Mouse (Mus musculus): ENCODE data around the gene Rpl22. TPM values are rescaled to one million over a fixed set of nuclear protein-coding genes. Genes with fewer than 3 reads are reported as not detected.

Gene Rpl22
- total RNA-seq (2015; ENCODE audit: low replicate concordance), result 429 and 481 TPM in 2 replicates
- total RNA-seq (2017; ENCODE audit: low replicate concordance), result 506 and 514 TPM in 2 replicates

DNA sequence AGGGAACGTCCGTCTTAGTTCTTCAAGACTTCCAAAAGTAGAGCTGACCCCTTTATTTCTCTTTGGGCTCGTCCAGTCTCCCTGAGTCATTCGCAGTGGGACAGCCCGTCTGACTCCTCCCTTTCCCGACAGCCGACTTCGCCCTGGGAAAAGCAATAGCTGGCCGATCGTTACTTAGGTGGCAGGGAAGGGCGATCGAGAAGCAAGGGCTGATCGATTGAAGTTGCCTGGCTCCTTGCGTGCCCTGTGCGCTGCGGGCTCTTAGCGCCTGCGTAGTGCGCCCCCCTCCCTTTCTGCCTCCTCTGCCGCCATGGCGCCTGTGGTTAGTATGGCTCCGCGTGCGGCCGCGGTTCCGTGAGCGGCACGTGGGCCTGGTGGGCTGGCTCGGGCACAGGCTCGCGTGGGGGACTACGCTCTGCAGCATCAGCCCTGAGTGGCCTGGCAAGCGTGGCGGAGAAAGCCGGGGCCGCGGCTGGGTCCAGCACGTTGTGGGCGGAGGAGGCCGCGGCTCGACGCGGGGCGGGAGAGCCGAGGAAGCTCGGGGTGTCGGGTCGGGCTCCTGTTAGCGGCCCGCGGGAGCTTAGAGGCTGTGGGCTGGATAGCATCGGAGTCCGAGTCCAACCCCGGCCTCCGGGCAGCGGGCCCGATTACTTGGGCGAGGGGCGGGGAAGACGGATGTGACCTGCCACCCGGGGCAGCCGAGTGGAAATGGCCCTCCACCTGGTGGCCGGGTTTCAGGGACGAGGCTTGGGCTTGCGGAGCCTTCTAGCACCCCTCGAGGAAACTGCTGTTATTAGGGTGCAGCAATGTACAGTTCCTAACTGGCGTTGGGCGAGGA lies at the start of gene Rpl22:
Rpl22 (plus strand) TSS at position 169 of the 838 bp plus-strand sequence.
- peak; percentile 93 for ATAC-seq (replicated peaks; ENCODE audit: low FRiP score, poor library complexity, severe bottlenecking)

GRCm38 (mm10) chr4:152276389-152277347 lies 48.9 kb upstream of the Rpl22 start:
- no peak for ATAC-seq (replicated peaks; ENCODE audit: low FRiP score, poor library complexity, severe bottlenecking)

- ATAC-seq (replicated peaks; ENCODE audit: low FRiP score, poor library complexity, severe bottlenecking), result no peak
These were observed 47.6 kb upstream of the Rpl22 start for GRCm38 (mm10) chr4:152277916-152278315.

- ATAC-seq (replicated peaks; ENCODE audit: low FRiP score, poor library complexity, severe bottlenecking), result no peak
These were observed 46.6 kb upstream of the Rpl22 start for GRCm38 (mm10) chr4:152278986-152279385.

GRCm38 (mm10) chr4:152281601-152282000 lies 43.9 kb upstream of the Rpl22 start:
- ATAC-seq (replicated peaks; ENCODE audit: low FRiP score, poor library complexity, severe bottlenecking), result no peak

DNA sequence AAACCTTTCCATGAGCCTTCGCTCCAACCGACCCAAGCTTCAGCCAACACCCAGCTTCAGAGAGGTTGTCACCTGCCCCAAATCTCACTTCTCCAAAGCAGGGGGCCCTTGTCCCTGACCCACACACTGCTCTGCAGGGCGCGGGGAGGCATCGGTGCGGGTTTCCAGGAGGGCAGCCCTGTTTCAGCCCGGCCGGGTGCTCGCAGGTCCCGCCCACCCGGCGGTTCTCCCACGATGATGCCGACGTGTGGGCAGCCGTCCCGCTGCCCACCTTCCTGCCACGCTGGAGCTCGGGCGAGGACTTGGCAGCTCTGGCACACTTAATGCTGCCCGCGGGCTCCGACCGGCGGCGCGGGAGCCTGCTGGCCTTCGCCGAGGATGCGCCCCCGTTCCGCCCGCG lies 42.8 kb upstream of the Rpl22 start:
- no peak for ATAC-seq (replicated peaks; ENCODE audit: low FRiP score, poor library complexity, severe bottlenecking)

GRCm38 (mm10) chr4:152283186-152283950 lies 42.2 kb upstream of the Rpl22 start:
- 0 out of 2 replicates have a peak, but pooled peaks have one; percentile 50 for ATAC-seq (replicated peaks; ENCODE audit: low FRiP score, poor library complexity, severe bottlenecking)

- no peak for ATAC-seq (replicated peaks; ENCODE audit: low FRiP score, poor library complexity, severe bottlenecking)
These were observed 40.0 kb upstream of the Rpl22 start for GRCm38 (mm10) chr4:152285505-152285904.

- no peak for ATAC-seq (replicated peaks; ENCODE audit: low FRiP score, poor library complexity, severe bottlenecking)
These were observed 39.4 kb upstream of the Rpl22 start for GRCm38 (mm10) chr4:152286183-152286582.

DNA sequence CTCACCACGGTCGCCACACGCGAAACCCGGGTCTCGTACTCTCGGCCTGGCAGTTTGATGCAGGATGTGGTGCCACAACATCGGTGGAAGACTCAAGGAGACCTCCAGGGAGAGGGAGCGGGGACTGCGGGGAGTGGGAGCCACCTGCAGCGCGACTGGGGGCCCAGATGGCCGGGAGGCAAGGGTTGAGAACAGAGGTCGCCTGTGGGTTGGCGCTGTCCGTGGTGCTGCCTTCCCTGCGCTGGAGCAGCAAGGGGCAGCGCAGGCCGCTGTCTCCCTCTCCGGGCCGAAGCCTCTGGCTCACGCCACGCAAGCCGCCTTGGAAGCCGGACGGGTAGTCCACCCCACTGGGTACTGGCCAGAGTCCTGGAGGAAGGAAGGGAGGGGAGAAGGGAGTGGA lies 38.7 kb upstream of the Rpl22 start:
- no peak for ATAC-seq (replicated peaks; ENCODE audit: low FRiP score, poor library complexity, severe bottlenecking)

DNA sequence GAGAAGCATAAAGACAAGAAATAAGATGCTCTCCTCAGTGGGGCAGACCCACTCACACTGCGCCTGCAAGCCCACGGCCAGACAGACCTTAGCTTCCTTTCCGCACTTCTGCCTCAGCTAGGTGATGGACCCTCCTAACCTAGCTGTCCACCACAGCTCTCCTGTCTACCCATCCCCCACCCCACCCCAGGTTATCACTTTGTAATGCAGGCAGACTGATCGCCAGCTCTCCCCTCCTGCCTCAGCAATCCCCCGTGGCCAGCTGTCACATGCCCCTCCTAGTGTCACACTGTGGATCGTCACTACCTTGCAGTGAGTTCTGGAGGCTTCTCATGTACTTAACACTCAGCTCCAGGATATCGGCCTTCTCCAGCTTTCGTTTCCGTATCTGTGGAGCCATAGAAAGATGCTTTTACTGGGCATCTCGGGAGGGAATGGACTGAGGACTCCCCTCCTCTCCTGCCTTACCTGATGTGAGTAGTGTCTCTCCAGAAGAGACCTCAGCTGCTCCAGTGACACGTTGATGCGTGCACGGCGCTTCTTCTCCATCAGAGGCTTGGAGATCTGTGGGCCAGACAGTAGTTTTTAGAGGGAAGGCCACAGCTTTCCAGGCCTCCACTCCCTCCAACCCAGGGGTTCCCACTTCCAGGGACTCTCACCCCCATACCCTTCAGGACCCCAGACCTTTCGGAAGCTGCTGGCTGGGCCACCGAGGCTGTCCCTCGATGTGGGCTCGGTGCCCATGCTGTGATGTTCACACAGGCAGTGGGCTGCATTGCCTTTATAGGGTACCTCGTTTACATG lies 38.0 kb upstream of the Rpl22 start:
- no peak for ATAC-seq (replicated peaks; ENCODE audit: low FRiP score, poor library complexity, severe bottlenecking)

DNA sequence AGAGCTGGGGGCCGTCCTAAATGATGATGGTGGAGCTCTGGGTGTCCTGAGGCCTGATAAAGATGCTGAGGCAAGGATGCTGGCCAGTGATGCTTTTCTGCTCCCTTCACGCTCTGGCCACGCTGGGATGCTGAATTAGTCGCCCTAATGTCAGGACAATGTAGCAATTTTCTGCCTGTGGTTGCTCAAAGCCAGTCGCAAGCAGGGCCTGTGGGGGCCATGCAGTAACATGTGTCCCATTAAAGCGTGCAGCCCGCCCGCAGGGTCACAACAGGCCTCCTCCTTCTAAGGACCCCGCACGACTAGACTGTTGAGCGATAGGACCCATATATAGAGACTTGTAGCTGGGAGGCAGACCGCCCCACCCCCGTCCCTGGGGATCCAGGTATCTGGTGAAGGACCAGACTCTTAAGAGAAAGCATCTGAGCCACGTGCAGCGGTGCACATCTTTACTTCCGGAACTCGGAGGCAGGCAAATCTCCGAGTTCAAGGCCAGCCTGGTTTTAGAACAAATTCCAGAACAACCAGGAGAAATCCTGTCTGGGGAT lies 37.1 kb upstream of the Rpl22 start:
- no peak for ATAC-seq (replicated peaks; ENCODE audit: low FRiP score, poor library complexity, severe bottlenecking)

GRCm38 (mm10) chr4:152290385-152290784 lies 35.2 kb upstream of the Rpl22 start:
- ATAC-seq (replicated peaks; ENCODE audit: low FRiP score, poor library complexity, severe bottlenecking), result no peak

DNA sequence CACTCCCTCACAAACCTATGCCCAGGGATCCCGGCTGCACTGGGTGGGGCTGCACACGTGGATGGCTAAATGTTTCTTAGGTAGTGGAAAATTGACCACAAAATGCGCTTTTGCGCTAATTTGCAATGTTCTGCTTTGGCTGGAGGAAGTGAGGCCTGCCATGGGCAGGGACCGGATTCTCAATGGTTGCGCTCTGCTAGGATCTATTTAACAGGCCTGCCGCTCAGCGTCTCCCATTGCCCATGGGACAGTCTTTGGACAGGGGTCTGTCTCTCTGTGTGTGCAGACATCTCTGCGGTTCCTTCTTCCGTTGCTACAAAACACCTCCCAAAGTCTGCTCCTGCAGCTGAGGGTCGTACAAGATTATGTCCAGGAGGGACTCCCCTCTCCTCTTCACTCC lies 34.6 kb upstream of the Rpl22 start:
- ATAC-seq (replicated peaks; ENCODE audit: low FRiP score, poor library complexity, severe bottlenecking), result no peak

DNA sequence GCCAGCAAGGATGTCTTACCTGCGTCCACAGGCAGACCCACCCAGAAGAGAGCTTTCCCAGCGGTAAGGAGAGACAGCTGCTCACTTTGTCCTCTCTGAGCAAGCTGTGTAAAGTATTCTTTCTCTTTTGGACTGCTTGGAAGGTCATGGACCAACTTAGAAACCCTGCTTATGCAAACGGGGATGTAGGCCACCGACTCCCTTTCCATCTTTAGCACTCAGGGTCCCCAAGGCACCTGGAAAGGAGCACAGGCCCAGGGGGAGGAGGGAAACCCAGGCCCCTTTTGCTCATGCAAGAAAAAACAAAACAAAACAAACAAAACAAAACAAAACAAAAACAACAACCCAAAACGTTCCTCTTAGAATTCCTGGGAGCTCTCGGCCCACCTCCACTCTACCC lies 34.0 kb upstream of the Rpl22 start, which contains the start of gene Hes3:
Hes3 (minus strand) TSS at position 101 of the 400 bp plus-strand sequence.
- ATAC-seq (replicated peaks; ENCODE audit: low FRiP score, poor library complexity, severe bottlenecking), result no peak

DNA sequence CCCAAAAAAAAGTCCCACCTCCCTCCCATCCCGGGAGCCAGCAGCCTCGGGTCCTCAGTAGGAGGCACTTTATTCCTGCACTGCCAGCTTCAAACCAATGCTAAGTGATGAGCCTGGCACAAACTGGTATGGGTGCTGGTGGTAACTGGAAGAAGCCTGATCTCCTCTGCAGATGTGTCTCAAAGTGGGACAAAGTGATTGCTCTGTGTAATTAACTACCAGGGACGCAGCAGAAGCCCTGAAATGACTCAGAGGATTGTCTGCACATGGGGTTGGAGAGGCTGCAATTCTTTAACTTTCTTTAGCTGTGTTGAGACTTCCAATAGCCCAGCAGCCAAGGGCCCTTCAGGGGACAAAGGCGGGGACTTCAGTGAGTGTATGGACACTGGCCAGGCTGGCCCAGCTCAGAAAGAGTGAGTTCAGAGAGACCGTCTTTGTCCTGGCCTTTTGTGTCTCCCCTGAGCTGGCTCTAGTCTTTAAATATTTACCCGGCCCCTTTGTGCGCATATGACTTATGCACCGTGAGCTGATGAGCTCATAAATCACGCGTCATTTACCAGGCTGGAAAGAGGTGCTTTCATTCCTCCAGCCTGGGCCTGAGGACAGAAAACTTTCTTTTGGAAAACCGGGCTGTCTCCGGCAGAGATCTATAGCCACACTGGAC lies 33.3 kb upstream of the Rpl22 start:
- no peak for ATAC-seq (replicated peaks; ENCODE audit: low FRiP score, poor library complexity, severe bottlenecking)

DNA sequence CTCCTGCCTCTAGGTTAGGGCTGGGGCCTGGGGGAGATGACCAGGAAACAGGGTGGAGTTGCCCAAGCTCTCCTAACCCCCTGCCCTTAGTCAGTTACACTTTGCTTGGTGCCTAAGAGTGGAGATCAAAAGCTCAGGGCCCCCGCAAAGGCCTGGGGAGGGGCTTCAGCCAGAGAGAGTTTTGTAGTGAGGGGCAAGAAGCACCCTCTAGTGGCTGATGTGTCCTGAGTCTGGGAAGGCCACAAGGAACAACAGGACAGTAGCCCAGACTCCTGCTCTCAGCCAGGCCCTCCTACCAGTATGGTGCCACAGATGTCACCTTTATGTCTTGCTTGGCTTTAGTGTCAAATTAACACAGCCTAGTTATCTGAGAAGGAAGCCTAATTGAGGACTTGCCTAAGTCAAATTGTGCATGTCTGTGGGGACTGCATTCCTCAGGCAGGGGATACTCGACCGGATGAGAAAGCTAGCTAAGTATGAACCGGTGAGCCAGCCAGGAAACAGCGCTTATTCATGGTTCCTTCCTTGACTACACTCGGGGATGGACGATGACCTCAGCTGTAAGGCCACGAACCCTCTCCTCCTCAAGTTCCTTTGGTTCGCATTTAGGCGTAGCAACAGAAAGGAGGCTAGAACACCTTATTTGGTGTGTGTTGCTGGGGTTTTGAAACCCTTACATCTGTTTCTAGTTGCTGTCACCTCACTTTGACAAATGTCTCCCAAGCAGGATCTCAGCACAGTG lies 31.2 kb upstream of the Rpl22 start:
- ATAC-seq (replicated peaks; ENCODE audit: low FRiP score, poor library complexity, severe bottlenecking), result no peak

Data from erythroid progenitor cell, adult 5-6 weeks (primary cell).